Mouse (Mus musculus): ENCODE data around the gene Ppp1r3f.

DNA sequence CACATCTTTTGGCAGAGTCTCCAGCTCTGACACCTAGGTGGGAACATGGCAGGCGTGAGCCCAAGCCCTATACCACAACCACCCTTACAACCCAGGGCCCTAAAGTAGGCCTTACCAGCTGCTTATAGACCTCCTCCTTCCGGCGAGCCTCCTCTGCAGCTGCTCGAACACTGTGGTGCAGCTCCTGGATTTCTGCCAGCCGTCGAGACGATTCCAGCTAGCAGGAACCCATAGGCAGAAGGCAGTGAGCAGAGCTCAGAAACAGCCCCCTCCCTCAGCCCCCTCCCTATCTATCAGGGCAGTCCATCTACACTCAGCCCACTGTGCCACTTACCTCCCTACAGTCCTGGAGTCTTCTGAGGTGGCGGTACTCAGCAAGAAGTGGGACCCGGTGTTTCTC lies 21.3 kb upstream of the Ppp1r3f start:
- TF ChIP-seq GATA1 (IDR thresholded peaks at IDR 0.05; ENCODE audit: low read length) (no peak), TAL1 (IDR thresholded peaks at IDR 0.05; ENCODE audit: low read length) (no peak)
